Mouse (Mus musculus) olfactory bulb, adult 2 months (tissue): ENCODE data around the gene Syna.

ENCODE experiments used
- CTCF ChIP-seq: fragments of 200-500 bp; IDR thresholded peaks from 2 replicates; pipeline ENCODE4 v1.5.1; 2012; ENCODE audit warnings: low read depth, mild to moderate bottlenecking, low read length, moderate library complexity; ENCODE audit not compliant: insufficient read depth
- POLR2A ChIP-seq: fragments of 200-500 bp; IDR thresholded peaks from 2 replicates; pipeline ENCODE4 v1.6.1; 2012; ENCODE audit warnings: mild to moderate bottlenecking, low read depth, low read length, moderate library complexity; ENCODE audit not compliant: insufficient read depth

DNA sequence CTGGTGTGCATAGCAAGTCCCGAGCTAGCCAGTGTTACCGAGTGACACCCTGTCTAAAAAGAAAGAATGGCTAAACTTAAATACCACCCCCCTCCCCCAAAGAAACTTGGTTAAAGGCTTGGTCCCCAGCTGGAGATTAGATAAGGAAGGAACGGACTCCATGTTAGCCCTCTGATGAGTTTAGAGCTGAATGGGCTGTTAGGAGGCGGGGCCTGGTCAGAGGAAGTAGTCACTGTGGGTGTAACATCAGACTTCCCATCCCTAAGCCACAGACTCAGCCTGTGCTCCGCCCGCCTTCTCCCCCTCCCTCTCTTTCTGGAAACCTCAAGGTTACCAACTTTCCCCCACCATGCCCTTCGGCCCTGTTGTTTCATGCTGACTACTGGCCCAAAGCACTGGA, 38.2 kb downstream of the Syna start:
- TF ChIP-seq CTCF (no peak), POLR2A (no peak)
